Mouse (Mus musculus) liver, postnatal 0 days (tissue): ENCODE data around the gene Tsc2. TPM values are rescaled to one million over a fixed set of nuclear protein-coding genes. Genes with fewer than 3 reads are reported as not detected.

Experiments
- ATAC-seq: fragments of 200-750 bp; cut with Nextera tagmentation; 2 replicates; pipeline ENCODE4 v1.8.0; 2017; ENCODE audit warnings: mild to moderate bottlenecking, moderate library complexity
- DNase-seq: peaks from one replicate; pipeline ENCODE4 v3.0.0-alpha.2; 2016
- H3K27ac ChIP-seq: fragments of 300-500 bp; sonication (generic); 2 replicates; pipeline ENCODE4 v1.5.1; 2014; ENCODE audit warnings: antibody characterized with exemption, moderate library complexity, mild to moderate bottlenecking, low read depth
- H3K27me3 ChIP-seq: fragments of 300-500 bp; sonication (generic); 2 replicates; pipeline ENCODE4 v1.6.1; 2014; ENCODE audit warnings: low read length, control low read depth, mixed read lengths; ENCODE audit not compliant: insufficient read depth
- H3K36me3 ChIP-seq: fragments of 300-500 bp; sonication (generic); replicated peaks from 2 replicates; pipeline ENCODE4 v1.6.1; 2014; ENCODE audit warnings: mild to moderate bottlenecking, control low read depth, low read length, moderate library complexity, mixed read lengths; ENCODE audit not compliant: insufficient read depth
- H3K4me1 ChIP-seq: fragments of 300-500 bp; sonication (generic); 2 replicates; pipeline ENCODE4 v1.6.1; 2014; ENCODE audit warnings: antibody characterized with exemption, mild to moderate bottlenecking, control low read depth; ENCODE audit not compliant: insufficient read depth
- H3K4me2 ChIP-seq: fragments of 300-500 bp; sonication (generic); 2 replicates; pipeline ENCODE4 v1.6.1; 2014; ENCODE audit warnings: low read depth, mild to moderate bottlenecking, low read length, moderate library complexity, mixed read lengths
- H3K4me3 ChIP-seq: fragments of 300-500 bp; sonication (generic); 2 replicates; pipeline ENCODE4 v1.5.1; 2014; ENCODE audit warnings: low read depth, low read length
- H3K9ac ChIP-seq: fragments of 300-500 bp; sonication (generic); replicated peaks from 2 replicates; pipeline ENCODE4 v1.6.1; 2014; ENCODE audit warnings: mild to moderate bottlenecking, moderate library complexity
- H3K9me3 ChIP-seq: fragments of 300-500 bp; sonication (generic); 2 replicates; pipeline ENCODE4 v1.6.1; 2016; ENCODE audit warnings: mild to moderate bottlenecking, control low read depth, low read length, mixed read lengths
- CTCF ChIP-seq: sonication (generic); IDR thresholded peaks from 2 replicates; pipeline ENCODE4 v1.5.1; 2016; ENCODE audit warnings: antibody characterized with exemption, low read depth
- EP300 ChIP-seq: IDR thresholded peaks from 2 replicates; pipeline ENCODE4 v1.6.1; 2016; ENCODE audit warnings: antibody characterized with exemption, low read depth, mild to moderate bottlenecking
- WGBS: fragments of 180-500 bp; shearing (Covaris S2); extraction: QIAGEN DNeasy Blood & Tissue Kit; methylation state at CpG from one replicate; pipeline ENCODE4 v1.1.7; 2014; ENCODE audit not compliant: insufficient replicate concordance; 5-methylcytosine and 5-hydroxymethylcytosine counted together
- polyA plus RNA-seq: library from polyadenylated mRNA; unstranded; fragments of >200 nt; fragmentation: Nextera tagmentation; extraction: Ambion mirVana; gene quantifications from 2 replicates; pipeline ENCODE4 v1.2.1, GENCODE M21; 2015

Tsc2 gene
- polyA plus RNA-seq, 1 experiment from 2014 or later = 11.3 TPM

GRCm38 (mm10) chr17:24658017-24658758 is 25.8 kb upstream of the Tsc2 start, which contains the start of gene Npw:
TSS of gene Npw (minus strand) at chr17:24658457.
- Histone ChIP-seq H3K4me1 (peaks cover 12% of the 10 kb centered on the region), H3K9me3 (no peaks in the 10 kb centered on the region), H3K9ac (0 out of 2 replicates have a peak within 1 kb of the TSS, but pooled peaks have one; percentile 34), H3K4me3 (peak within 1 kb of the TSS; percentile 35), H3K4me2 (peak within 1 kb of the TSS; percentile 71), H3K27ac (no peak within 1 kb of the TSS), H3K36me3 (no peaks in the 10 kb centered on the region), H3K27me3 (peaks cover 27% of the 10 kb centered on the region)
- ATAC-seq (peak; percentile 46; the same call in 1 of the 2 replicates), DNase-seq (peak; percentile 45)
- TF ChIP-seq EP300 (no peak), CTCF (no peak)
- WGBS = 3% methylated on average over 46 of the region's 47 CpGs

- ATAC-seq (no peak), DNase-seq (no peak)
- no peaks in the 10 kb centered on the region for H3K9me3 ChIP-seq
- no peaks in the 10 kb centered on the region for H3K36me3 ChIP-seq
- H3K4me1 ChIP-seq = peaks cover 18% of the 10 kb centered on the region
- no peak overlapping the region for H3K27ac ChIP-seq
- no peak overlapping the region for H3K4me3 ChIP-seq
- peaks cover 35% of the 10 kb centered on the region for H3K27me3 ChIP-seq
- no peak overlapping the region for H3K9ac ChIP-seq
- WGBS = 75% methylated on average over 4 of the region's 4 CpGs
- TF ChIP-seq CTCF = no peak
- no peak for TF ChIP-seq EP300
- H3K4me2 ChIP-seq = no peak overlapping the region
These were observed 22.5 kb upstream of the Tsc2 start for GRCm38 (mm10) chr17:24654969-24655368.

- no peak overlapping the region for H3K27ac ChIP-seq
These were observed 21.7 kb upstream of the Tsc2 start for GRCm38 (mm10) chr17:24653967-24654710.

GRCm38 (mm10) chr17:24651835-24652234 is 19.4 kb upstream of the Tsc2 start:
- no peak for TF ChIP-seq EP300
- TF ChIP-seq CTCF = no peak
- no peaks in the 10 kb centered on the region for H3K9me3 ChIP-seq
- no peak overlapping the region for H3K27ac ChIP-seq
- no peak for DNase-seq
- peaks cover 18% of the 10 kb centered on the region for H3K27me3 ChIP-seq
- no peak for ATAC-seq
- no peak overlapping the region for H3K4me2 ChIP-seq
- 42% methylated on average over 3 of the region's 3 CpGs for WGBS
- H3K4me1 ChIP-seq = peaks cover 13% of the 10 kb centered on the region
- no peak overlapping the region for H3K4me3 ChIP-seq
- H3K36me3 ChIP-seq = no peaks in the 10 kb centered on the region
- H3K9ac ChIP-seq = no peak overlapping the region

More at GRCm38 (mm10) chr17:24653967-24654710, 21.7 kb upstream of the Tsc2 start:
- ATAC-seq (peak; percentile 58; the same call in 1 of the 2 replicates), DNase-seq (peak; percentile 87)
- Histone ChIP-seq H3K4me1 (peaks cover 23% of the 10 kb centered on the region), H3K9ac (no peak overlapping the region), H3K9me3 (no peaks in the 10 kb centered on the region), H3K36me3 (no peaks in the 10 kb centered on the region), H3K4me3 (no peak overlapping the region; the same call in 1 of the 2 replicates), H3K27me3 (peaks cover 40% of the 10 kb centered on the region), H3K4me2 (peak overlapping the region; percentile 55)
- whole genome bisulfite sequencing = 6% methylated on average over 19 of the region's 19 CpGs
- TF ChIP-seq CTCF = peak; percentile 97
- no peak for TF ChIP-seq EP300

- ATAC-seq = no peak
- DNase-seq = no peak
- no peak overlapping the region for H3K4me3 ChIP-seq
- H3K27me3 ChIP-seq = peaks cover 16% of the 10 kb centered on the region
- peaks cover 13% of the 10 kb centered on the region for H3K4me1 ChIP-seq
- WGBS = 61% methylated on average over 4 of the region's 4 CpGs
- H3K36me3 ChIP-seq = no peaks in the 10 kb centered on the region
- no peak overlapping the region for H3K27ac ChIP-seq
- no peak overlapping the region for H3K9ac ChIP-seq
- H3K9me3 ChIP-seq = no peaks in the 10 kb centered on the region
- no peak for TF ChIP-seq EP300
- no peak for TF ChIP-seq CTCF
- peak overlapping the region; percentile 94; the same call in 1 of the 2 replicates for H3K4me2 ChIP-seq
These were observed 18.3 kb upstream of the Tsc2 start for GRCm38 (mm10) chr17:24650766-24651165.

- Histone ChIP-seq H3K9ac (peak within 1 kb of the TSS; percentile 59), H3K4me3 (peak within 1 kb of the TSS; percentile 64), H3K27me3 (peaks cover 16% of the 10 kb centered on the region), H3K36me3 (no peaks in the 10 kb centered on the region), H3K9me3 (no peaks in the 10 kb centered on the region), H3K4me1 (peaks cover 17% of the 10 kb centered on the region), H3K4me2 (peak within 1 kb of the TSS; percentile 94), H3K27ac (no peak within 1 kb of the TSS)
- 1% methylated on average over 41 of the region's 41 CpGs for WGBS
- TF ChIP-seq EP300 (no peak), CTCF (no peak)
- ATAC-seq (peak; percentile 55; the same call in 1 of the 2 replicates), DNase-seq (peak; percentile 66)
These were observed 17.7 kb upstream of the Tsc2 start, which contains the start of gene Slc9a3r2 for GRCm38 (mm10) chr17:24650070-24650616. TSS of gene Slc9a3r2 (minus strand) at chr17:24650327.
